Mouse (Mus musculus) heart, postnatal 36 days (tissue): ENCODE measurements around the gene Ret. TPM values are rescaled to one million over a fixed set of nuclear protein-coding genes. Genes with fewer than 3 reads are reported as not detected.

Experiments used
- DNase-seq, 2 experiments: peaks; one replicate each; pipeline ENCODE4 v3.0.0; 2021 to 2022
- intact Hi-C: fragments of 180-260 bp; cut with DNase I; formaldehyde crosslinking; loops from one replicate; pipeline ENCODE4 v1.15.1; 2025
- total RNA-seq, 2 experiments: library from RNA; stranded (reverse); gene quantifications; 2 replicates each; pipeline ENCODE4 v1.2.3; 2021

The Ret gene
- 1 to 10 TPM; 3.3 to 5.8 TPM for total RNA-seq

DNA sequence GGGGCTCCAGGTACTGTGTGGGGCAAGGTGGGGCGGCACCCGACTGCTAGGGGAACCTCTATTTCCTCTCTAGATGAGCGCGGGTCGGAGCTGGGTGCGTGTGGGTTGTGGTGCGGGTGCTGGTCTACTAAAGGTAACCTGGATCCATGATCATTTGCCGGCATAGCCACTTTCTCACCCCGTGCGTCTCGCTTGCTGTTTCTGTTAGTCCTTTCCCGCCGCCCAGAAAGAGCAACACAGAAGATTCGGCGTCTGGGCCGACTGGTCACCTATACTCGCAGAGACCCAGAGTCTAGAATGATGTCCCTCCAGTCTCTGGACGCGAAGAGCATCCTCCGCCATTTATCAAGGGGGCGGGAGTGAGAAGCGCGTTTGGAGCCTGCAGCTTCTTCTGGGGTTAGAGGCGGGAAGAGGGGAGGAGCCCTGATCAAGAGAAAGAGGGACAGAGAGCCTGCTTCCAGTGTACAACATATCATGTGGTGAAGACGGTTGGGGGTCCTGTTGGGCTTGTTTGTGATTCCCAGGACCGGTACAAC, at the start of gene Ret:
TSS of gene Ret (minus strand) at position 279 of the 536 bp plus-strand sequence.
- no peak for DNase-seq
- intact Hi-C loops, result no loop called here

DNA sequence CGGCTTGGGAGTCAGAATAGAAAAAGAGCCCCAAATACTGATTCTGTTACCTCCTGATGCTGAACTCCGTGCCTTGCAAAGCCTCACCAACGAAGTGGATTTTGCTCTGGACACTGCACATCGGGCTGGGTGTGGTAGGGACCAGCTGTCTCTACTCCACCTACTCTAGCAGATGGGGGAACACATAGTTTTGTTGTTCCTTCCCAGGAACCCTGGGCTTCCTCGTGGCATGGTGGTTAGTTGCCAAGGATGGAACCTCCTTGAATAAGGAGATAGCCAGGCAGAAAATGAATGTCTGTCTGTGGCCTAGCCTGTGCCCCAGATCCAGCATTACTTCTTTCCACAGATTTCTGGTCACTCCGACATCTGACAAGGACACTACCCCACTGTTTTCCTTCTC, 49.6 kb upstream of the Ret start:
- DNase-seq, result no peak
- intact Hi-C loops, result no loop called here

DNA sequence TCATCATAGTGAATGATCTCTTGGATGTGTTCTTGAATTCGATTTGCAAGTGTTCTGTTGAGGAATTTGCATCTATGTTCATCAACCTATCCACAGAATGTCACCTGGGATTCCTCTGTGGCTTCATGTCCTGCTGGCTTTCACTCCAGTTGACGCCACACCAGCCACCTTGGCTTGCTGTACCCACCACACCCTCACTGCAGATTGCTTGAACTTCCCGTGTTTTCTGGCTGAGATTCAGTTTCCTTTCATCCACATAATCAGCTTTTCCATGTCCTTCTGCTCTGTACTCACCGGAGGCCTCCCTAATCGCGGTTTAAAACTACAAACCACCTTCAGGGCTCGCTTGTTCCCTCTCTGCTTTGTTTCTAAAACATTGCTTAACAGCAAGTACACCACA, 46.6 kb upstream of the Ret start:
- intact Hi-C loops, result no loop called here
- no peak for DNase-seq

DNA sequence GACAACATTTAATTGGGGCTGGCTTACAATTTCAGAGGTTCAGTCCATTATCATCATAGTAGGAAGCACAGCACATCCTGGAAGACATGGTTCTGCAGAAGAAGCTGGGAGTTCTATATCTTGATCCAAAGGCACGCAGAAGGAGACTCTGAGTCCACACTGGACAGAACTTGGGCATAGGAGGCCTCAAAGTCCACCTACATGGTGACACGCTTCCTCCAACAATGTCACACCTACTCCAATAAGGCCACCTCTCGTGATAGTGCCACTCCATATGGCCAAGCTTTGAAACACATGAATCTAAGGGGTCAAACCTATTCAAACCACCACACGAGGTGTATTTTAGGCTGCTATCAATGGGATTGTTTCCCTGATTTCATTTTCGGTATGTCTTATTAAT, 45.4 kb upstream of the Ret start:
- intact Hi-C loops, result no loop called here
- DNase-seq, result no peak

DNA sequence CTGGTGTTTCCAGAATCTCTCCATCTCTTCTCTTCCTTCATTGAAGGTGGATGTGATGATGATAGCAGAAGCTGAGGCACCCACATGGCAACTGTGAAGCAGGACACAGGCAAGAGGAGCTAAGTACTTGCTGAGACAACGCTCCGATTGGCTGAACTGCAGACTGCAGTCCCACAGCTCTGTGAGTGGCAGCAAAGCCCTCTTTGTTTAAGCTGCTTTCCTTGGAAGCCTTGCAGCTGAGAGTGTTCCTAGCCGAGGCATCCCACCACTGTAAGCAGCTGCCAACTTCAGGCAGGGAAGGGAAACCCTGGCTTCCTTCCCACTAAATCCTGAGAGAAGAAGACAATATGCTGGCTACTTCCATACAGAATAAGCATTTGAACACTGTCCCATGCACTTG, 28.6 kb upstream of the Ret start:
- intact Hi-C loops, result no loop called here
- DNase-seq, result no peak

DNA sequence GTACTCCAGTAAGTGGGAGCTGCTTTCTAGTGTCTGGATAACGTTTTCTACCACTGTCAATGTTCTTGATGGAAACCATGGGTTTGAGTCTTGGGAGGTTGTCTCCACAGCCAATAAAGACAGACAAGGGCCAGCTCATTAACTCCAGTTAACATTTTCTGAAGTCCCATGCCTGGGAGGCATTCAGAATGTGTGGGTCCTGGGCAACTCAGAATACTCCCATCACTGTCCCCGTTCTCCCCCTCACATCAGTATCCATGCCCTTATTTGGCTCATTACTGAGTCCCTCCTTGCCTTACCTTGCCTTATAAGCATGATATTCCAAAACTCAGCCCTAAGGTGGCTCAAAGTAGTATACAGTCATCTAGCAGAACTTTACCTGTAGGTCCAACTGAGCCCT, 25.0 kb upstream of the Ret start:
- no peak for DNase-seq
- intact Hi-C loops, result no loop called here

DNA sequence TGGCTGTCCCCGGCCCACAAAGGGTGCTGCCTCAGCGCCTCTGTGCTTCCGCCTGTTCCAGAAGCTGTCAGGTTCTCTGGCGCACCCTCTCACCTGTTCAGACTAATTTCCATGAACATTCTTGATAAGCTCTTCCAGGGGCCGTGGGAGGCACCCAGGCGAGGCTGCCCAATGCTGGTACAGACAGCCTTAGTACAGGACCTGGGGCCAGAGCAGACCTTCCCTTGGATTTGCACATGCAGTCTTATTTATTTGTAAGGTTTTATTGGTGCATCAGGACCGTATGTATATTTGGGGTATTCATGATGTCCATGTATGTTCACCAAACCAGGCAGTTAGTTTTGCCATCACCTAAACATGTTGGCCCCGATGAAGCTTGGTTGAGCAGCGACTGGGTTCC, 18.2 kb upstream of the Ret start:
- DNase-seq, result no peak
- intact Hi-C loops, result no loop called here

DNA sequence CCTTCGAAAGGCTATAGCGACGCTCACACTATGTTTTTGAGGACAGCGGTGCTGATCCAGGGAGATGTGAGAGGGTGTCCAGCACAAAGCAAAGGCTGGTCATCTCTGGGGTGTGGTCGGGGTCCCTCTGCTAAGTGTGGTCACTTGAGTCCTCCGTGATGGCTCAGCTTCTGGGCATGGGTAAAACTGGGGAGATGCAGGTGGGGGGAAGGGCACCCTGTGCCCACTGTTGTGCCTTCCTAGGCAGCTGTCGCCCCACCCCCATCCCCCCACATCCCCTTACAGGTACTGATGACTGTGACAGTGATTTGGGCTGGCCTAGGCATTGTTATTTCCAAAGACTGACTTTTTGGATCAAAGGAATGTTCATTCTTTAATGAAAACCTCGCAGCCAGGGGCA, 10.8 kb upstream of the Ret start:
- DNase-seq, result no peak
- intact Hi-C loops, result no loop called here

DNA sequence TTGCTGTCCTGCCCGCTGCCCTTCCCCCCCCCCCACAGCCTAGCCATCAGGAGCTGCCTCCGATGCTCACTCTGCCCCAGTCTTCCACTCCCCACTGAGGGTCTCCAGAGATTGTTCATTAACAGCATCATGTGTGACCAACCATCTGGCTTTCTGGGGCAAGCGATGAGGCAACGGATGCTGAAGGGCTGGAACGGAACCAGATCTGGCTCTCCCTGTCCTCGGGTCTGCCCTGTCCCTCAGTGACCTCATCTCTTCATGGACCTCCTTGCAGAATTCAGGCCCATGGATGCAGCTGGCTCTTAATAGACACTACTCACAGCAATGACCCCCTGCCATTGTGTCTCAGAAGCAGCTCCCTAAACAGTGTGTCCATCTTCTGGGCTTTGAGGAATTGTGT, 8.9 kb upstream of the Ret start:
- intact Hi-C loops, result no loop called here
- peak in 1 of 2 experiments; percentile 9 for DNase-seq

DNA sequence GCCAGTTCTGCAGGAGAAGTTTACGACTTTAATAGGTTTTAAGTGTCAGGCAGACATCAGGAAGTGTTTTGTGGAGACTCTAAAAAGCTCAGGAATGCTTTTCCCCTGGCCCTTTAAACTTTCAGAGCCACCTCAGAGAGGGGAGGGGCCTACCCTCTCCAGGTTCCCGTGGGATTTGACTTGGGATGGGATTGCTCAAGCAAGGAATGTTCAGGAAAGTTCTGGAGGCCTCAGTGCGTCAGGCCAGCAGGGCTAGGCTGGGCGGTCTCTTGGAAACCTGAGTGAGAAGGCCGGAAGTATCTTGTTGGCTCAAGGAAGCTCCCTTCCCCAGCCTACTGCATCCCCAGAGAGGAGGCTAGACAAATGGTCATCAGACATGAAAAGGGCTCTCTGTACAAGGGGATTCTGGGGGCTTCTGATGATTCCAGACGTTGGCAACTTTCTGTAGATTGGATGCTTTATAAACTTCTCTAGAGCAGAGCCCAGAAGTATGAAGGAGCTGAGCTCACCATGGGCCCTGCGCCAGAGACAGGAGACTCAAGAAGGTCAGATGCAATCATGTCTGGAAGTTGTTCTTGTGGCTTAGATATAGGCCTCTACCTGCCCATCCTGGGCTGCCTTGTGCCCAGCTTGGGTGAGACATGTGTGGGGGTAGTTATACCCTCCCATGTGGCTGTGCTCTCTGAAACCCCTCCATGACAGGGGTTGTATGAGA, 7.8 kb upstream of the Ret start:
- intact Hi-C loops, result no loop called here
- DNase-seq, result peak; percentile 54 to 60

DNA sequence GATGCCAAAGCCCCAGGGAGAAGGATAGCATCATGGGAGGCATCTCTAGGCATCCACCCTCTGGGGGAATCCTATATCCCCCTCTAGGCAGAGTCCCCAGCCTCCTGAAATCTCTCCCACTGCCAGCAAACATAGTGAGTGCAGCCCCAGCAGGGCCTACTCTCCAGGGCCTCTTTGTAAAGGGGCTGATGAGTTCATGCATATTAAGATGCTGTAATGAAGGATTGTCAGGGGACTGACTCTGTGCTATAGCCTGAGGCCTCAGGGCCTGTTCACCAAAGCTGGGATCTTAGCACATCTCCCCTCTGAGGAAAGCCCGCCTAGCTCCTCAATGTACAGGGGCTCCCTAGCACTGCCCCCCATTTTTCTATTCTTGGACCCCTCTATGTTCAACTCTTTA, 6.6 kb upstream of the Ret start:
- no peak for DNase-seq
- intact Hi-C loops, result no loop called here

DNA sequence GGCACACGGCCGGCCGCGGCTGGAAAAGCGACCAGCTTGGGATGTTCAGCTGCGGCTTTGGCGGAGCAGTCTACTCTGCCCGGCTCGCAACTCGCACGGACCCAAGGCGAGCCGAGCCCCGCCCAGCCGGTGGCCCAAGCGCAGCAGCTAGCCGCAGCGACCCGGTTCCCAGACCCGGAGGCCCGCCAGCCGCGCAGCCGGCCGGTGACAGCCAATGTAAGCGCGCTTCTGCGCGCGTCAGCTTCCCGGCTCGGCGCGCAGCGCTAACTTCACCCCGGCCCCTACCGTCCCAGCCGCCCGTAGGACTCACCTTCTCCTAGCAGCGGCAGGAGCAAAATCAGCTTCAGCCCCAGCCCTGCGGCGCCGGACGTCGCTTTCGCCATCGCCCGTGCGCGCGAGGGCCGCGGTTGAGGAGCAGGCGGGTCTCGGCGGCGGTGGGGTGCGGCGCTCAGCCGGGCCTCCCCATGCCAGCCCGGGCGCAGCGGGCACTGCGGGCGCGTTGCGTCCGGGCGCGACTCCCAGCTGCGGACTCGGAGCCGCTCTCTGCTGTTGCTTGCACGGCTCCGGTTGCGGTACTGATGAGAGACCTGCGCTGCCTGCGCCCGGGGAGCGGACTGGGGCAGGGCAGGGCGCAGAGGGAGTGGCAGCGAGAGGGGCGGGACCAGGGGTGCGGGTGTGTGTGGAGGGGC, 623 bp downstream of the Ret start:
- peak; percentile 51 to 61 for DNase-seq
- intact Hi-C loops, result no loop called here

DNA sequence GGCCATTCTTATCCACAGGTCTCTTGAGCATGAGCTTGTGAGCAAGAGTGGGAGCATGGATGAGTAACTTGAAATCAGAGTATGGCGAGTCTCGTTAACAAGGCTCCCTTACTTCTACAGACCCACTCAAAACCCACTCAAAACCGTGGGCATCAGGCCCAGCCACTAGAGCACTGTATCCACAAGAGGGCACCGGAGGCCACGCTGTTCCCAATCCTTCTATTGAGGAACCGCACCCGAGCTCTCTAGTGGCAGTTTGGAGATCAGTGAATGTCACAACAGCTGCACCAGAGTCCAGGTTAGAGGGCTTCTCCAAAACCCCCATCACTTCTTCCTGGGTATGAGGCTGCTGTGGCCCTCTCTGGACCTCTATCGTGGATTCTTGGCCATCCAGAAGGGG, 2.4 kb downstream of the Ret start:
- intact Hi-C loops, result loop anchor here (1.0 kb wide), 1 partner anchor 184 kb away; no protein-coding TSS in a partner anchor
- DNase-seq, result peak; percentile 43 to 53

DNA sequence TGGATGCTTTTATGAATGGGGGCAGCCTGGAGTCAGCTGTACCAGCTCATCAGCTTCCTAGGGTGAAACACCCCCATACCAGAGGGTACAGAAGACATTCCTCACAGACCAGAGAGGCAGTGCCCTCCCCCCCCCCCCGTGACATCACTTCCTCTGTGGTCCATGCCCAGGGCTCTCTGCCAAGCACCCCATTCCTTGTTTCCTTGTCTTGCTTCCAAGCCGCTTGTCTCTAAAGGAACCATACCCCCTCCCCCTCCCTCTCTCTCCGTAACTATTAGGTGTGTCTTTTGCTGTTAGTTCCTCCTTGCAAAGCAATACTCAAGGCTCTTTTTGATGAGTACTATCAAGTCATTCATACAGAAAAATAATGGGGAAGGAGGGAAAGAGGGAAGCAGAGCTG, 4.6 kb downstream of the Ret start:
- DNase-seq, result no peak
- intact Hi-C loops, result no loop called here

DNA sequence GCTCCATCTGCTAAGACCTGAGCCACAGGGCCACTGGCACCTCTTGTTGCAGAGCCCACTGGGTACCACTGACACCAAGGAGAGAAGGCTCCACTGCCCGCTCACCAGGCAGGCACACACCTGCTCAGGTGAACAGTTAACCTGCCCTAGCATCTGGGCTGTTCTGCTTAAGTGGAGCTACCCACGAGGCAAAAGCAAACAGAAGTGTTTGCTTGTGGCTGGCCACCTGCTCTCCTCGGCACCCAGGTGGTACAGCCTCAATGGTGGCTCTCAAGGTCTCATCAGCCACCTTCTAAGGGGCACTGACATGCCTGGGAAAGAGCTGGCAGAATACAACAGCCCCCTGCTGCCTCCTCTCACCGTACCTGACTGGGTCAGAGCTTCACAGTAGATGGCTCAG, 5.3 kb downstream of the Ret start:
- no peak for DNase-seq
- intact Hi-C loops, result no loop called here

DNA sequence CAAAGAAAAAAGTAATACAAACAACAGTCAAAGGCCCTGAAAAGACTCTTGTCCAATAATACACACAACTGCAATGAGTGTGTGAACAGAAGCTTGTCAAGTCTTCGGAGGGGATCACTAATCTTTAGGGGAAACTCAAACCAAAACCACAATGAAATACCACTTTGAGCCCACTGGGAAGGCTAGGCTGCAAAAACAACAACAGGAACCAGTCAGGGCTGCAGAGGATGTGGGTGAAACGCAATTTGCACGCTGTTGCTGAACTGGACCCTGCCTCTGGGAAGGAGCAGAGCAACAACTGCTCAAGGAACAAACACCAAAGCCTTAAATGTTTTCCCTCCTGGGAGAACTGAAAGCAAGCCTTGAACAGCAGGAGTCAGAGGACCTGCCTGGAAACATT, 7.8 kb downstream of the Ret start:
- no peak for DNase-seq
- intact Hi-C loops, result no loop called here

DNA sequence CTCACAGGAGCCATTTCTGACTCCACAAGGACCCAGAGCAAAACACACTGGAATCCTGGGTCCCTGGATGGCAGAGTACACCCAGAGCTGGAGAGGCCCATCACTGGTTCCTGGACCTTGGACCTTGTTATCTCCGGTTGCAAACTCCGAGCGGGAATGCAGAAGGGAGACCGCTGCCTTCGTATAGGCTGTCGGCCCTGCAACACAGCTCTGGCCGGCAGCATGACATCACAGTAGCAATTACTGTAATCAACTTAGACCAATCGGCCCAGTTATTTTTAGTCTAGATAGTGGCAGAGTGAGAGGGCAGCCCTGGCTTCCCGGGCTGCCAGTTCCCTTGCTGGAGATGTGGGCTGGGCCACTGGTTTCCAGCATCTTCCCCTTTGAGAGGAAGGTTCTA, 8.9 kb downstream of the Ret start:
- intact Hi-C loops, result no loop called here
- no peak for DNase-seq

DNA sequence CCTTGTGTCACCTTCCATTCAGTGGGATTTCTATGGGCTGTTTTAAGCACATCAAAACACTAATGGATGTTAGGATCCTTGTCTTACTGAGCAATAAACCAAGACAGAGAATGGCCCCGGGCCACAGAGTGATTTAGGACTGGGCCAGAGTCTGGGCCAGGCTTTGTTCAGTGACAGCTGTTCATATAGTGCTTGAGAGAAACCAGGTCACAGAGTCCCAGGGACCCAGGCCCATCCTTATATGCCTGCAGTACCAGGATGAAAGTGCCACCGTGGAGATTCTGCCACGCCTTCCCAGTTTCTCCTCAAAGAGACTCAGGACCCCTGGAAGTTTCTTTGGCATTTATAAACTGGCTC, 10.3 kb downstream of the Ret start:
- intact Hi-C loops, result no loop called here
- no peak for DNase-seq

DNA sequence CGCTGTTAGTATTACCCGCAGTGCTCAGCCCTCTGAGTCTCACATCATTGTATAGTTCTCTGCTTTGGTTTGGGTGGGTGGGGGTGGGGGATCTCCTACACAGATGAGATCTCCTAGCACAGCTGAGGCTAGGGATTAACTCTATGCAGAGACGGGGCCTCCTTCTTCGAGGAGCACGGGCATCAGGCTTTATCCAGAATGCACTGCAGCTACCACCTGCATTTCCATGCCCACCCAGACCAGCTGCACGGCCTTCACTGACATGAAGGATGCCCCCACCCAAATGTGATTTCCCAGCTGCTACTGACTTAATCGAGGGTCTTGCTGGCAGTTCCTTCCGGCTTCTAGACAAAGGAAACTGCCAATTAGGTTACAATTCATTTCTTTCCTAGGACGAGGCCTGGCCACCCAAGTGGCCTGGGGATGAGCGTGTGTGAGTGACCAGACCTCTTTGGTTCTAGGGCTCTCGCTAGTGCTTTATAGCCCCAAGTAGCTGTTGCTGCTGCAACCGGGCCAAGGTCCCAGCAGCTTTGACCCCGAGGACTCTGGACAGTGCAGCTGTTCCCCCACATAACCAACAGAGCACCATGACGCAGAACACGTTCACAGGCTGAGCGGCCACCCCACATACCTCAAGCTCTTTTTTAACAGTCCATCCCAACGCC, 10.8 kb downstream of the Ret start:
- intact Hi-C loops, result no loop called here

DNA sequence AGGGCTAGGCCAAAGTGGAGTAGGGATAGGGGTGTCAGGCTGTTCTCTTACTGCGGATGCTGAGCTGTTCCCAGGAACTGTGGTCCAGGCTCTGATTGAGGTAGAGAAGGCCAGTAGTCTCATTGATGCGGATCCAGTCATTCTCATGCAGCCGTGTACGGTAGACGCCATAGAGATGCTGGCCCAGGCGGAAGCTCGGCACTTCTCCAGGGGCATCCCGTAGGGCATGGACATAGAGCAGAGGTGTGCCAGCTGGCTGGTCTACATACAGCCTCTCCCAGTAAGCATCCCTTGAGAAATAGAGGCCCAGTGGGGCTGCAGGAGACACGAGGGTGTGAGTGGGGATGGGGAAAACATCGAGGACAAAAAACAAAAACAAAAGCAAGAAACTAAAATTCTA, 13.4 kb downstream of the Ret start:
- intact Hi-C loops, result no loop called here
- no peak for DNase-seq

More for the DNA sequence above, 10.8 kb downstream of the Ret start:
- no peak for DNase-seq

DNA sequence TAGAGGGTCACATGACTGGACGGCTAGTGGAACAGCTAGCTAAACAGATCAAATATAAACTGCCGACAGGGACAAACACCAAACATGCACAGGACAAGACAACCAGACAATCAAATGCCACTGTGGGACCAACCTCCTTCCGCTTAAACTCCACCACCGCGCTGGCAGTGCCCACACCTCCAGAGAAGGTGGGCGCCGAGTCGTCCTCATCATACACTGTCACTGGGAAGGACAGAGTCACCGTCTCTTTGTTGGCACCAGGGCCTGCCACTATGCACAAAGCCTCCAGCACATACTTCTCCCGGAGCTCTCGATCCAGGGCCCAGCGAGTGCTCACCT, 17.5 kb downstream of the Ret start:
- no peak for DNase-seq
- intact Hi-C loops, result no loop called here
